Mouse (Mus musculus) neural tube, embryonic 10.5 days (tissue): ENCODE measurements at regions not wholly inside any gene's neighbourhood (a gene's known extent, or its start where the extent isn't known, plus 50 kb on each side); places are given as distances from the start of the nearest gene placed in this dataset.

Experiments used
- DNase-seq: peaks from one replicate; pipeline ENCODE4 v3.0.0-alpha.2; 2017; ENCODE audit warnings: low spot score; ENCODE audit errors: extremely low spot score

DNA sequence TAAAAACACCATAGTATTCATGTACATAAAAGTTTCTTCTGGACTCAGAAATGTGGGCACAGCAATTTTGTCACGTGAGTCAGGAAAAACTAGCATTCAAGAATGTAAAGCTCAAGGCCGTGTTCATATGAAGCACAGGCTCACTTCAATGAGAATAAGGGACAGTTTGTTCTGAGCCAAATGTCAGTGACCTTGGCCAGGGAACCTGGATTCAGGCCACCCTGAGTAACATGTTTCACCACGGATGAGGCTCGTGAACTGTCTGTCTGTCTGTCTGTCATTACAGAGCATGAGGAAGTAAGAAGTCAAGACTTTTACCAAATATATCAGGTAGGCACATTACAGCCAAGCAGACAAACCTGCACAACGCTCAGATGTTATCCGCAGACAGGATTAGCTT, 74.3 kb upstream of the Nr5a2 start:
- no peak for DNase-seq

GRCm38 (mm10) chr1:137033679-137034078, 73.4 kb upstream of the Nr5a2 start:
- DNase-seq, result no peak

GRCm38 (mm10) chr1:137023706-137024105, 63.5 kb upstream of the Nr5a2 start:
- DNase-seq, result no peak

DNA sequence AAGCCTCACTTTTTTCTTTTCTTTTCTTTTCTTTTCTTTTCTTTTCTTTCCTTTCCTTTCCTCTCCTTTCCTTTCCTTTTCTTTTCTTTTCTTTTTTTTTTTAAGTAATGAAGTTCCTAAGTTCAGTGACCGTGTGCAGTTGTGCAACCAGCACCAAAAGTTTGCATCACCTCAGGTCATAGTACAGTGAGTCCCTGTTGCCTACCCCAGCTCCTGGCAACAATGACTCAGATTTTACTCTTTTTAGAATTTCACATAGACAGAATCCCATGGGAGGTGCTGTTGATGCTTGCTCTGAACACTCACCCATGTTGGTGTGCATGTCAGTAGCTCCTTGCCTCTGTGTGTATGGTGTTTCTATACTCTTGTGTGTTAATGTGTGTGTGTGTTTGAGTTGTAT, 60.3 kb upstream of the Nr5a2 start:
- DNase-seq, result no peak

DNA sequence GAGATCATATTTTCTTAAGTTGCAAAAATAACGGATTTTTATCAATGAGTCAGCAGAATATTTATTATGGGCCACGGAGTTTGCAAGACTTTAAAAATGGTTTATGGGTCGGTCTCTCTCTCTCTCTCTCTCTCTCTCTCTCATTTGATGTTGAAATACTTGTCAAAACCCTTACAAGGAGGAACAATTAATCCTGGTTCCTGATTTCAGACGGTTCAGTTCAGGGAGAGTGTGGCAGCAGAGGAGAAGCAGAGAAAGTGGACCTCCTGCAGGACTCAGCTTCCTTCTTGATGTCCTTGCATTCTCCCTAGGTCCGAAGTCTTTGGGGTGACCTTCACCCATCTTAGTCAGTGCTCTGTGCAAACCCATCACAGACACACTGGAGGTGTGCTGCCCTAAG, 57.4 kb upstream of the Nr5a2 start:
- DNase-seq, result no peak

GRCm38 (mm10) chr1:137010240-137010926, 50.1 kb upstream of the Nr5a2 start:
- DNase-seq, result no peak
